Mouse (Mus musculus) frontal cortex, postnatal 10 days (tissue): ENCODE measurements around the gene Klk1b11.
"Not testable (repeated sequence)": the region's sequence is repeated elsewhere in the genome, so short reads cannot be mapped to it uniquely, and the experiment has no call there.

Source experiments
- DNase-seq, 2 experiments: peaks; one replicate each; pipeline ENCODE4 v3.0.0; 2022; ENCODE audit warnings: low spot score in 2 of 2, mixed read lengths in 1 of 2

The Klk1b11 gene

GRCm38 (mm10) chr7:43995577-43995976 is at the start of gene Klk1b11:
Gene Klk1b11, plus strand, starts transcription at chr7:43995877.
- not testable (repeated sequence) for DNase-seq

DNA sequence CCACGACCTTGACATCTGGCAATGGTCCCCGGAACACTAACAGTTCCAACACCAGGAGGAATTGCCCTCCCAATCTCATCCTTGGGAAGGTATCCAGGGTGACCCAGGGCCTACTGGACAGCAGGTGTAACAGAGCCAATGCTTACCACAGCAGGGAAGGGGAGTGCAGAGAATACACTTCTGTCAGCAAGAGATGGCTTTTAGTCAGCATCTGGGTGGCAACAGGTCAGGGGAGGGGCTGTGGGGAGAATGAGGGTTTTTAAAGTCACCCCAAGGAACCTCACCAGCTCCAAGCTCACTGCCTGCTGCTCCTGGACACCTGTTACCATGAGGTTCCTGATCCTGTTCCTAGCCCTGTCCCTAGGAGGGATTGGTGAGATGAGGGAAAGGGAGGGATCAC is 45.3 kb upstream of the Klk1b11 start, which contains the start of gene Klk1b8:
Gene Klk1b8 (plus strand): TSS at position 301 of the 400 bp plus-strand sequence.
- DNase-seq: no peak

- no peak for DNase-seq
Measured at GRCm38 (mm10) chr7:43952703-43953102, 43.0 kb upstream of the Klk1b11 start.

GRCm38 (mm10) chr7:43966451-43966850 is 29.2 kb upstream of the Klk1b11 start, which contains the start of gene Klk1b1:
Gene Klk1b1, plus strand, starts transcription at chr7:43966751.
- no peak for DNase-seq

DNA sequence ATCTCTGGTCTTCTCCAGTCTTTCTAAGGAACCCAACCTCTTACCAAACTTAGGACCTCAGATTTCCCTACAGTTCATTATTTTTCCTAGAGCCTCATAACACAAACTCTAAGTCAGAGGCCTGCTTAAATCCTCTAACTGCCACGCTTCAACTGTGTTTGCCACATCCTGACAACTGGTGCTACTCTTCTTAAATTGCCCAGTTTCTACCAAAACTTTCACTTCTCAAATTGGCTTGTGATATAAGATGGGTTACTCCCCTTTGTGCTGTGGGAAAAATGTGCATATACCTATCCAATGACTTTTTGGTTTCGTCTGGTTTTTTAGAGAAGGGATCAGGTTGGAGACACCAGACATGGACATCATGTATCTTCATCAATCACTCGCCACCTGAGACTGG is 28.6 kb upstream of the Klk1b11 start:
- DNase-seq: no peak

DNA sequence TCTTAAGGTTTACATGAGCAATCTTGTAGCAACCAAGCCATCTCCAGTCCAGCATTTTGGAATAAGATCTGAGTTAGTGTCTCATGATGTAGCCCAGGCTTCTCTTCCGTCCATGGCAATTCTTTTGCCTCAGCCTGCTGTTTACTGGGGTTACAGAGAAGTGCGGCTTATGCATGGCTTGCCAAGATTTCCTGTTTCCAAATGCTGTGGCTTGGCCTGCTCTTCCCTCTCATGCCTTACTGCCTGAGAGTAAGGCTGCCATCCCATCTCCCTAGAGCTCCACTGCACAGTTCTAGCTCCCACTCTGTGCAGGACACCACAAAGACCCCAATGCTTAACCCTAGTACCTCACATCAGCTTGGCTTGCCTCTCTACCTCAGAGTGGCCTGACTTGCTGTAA is 28.1 kb upstream of the Klk1b11 start:
- no peak for DNase-seq

DNA sequence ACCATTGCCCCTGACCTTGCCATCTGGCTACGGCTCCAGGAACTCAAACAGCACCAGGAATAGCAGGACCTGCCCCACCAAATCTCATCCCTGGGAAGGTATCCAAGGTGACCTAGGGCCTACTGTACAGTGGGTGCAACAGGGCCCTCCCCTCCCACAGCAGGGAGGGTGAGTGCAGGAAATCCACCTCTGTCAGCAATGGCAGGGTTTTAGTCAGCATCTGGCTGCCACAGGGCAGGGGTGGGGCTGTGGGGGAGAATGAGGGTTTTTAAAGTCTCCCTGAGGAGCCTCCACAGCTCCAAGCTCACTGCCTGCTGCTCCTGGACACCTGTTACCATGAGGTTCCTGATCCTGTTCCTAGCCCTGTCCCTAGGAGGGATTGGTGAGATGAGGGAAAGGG is 19.9 kb upstream of the Klk1b11 start, which contains the start of gene Klk1b9:
Gene Klk1b9 (plus strand): TSS at position 301 of the 400 bp plus-strand sequence.
- not testable (repeated sequence) for DNase-seq

- no peak for DNase-seq
Measured at GRCm38 (mm10) chr7:43985657-43986056, 10.0 kb upstream of the Klk1b11 start.

GRCm38 (mm10) chr7:43994821-43995220 is 856 bp upstream of the Klk1b11 start:
- DNase-seq: not testable (repeated sequence)

GRCm38 (mm10) chr7:44004847-44005246 is 9.2 kb downstream of the Klk1b11 start:
- no peak for DNase-seq

DNA sequence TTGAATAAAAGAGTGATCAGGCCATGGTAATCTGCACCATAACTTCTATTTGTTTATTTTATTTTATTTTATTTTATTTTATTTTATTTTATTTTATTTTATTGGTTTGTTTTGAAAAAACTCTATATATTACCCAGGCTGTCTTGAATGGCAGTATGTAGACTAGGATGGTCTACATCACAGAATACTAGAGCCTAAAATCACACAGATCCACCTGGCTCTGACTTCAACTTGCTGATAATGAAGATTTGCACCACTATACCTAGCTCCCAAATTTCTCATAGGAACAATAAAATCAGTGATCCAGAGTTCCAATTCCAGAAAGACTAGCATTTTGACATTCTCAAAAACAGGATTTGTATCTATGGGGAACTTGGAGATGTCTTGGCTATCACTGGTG is 16.2 kb downstream of the Klk1b11 start, which contains the start of gene Klk1b26:
Gene Klk1b26 (plus strand): TSS at position 301 of the 400 bp plus-strand sequence.
- DNase-seq: not testable (repeated sequence)

DNA sequence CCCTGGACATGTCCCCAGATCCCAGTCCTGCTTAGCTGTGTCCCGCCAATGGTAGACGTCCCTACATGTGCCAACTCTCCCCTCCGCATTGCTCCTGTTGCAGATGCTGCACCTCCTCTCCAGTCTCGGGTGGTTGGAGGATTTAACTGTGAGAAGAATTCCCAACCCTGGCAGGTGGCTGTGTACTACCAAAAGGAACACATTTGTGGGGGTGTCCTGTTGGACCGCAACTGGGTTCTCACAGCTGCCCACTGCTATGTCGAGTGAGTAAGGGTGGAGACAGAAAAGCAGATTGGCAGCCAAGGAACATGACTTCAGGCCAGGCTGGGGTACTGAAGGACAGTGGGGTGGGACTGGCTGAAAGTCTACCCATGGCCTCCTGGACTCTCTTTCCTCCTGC is 19.0 kb downstream of the Klk1b11 start:
- not testable (repeated sequence) for DNase-seq

DNA sequence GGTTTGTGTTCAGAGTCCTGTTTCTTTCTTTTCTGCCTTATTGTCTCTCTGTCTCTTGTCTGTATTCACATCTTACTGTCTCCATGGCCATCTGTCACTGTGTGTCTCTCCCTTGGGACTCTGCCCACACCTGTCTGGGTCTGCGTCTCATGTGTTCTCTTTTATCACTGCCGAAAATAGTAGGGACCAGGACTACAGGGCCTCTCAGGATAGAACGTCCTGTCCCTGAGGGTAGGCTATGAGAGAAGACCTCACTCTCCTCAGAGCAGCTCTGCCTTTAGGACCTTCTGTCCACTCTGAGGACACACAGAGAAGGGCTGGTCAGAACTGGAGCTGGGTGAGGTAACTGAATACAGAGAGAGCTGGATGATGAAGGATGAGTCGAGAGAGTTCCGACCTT is 19.4 kb downstream of the Klk1b11 start:
- no peak for DNase-seq
